Mouse (Mus musculus): ENCODE measurements at regions not wholly inside any gene's neighbourhood (a gene's known extent, or its start where the extent isn't known, plus 50 kb on each side); places are given as distances from the start of the nearest gene placed in this dataset.
A peak's percentile ranks its signal among the peaks of the same experiment; 100 is the strongest.

- Histone ChIP-seq H3K36me3 (no peaks in the 10 kb centered on the region), H3K27ac (no peak overlapping the region), H3K4me2 (replicated peaks) (no peak overlapping the region), H3K4me3 (no peak overlapping the region), H3K4me1 (0 out of 2 replicates have a peak, but pooled peaks cover 4% of the 10 kb centered on the region), H3K27me3 (no peaks in the 10 kb centered on the region), H3K9me3 (replicated peaks) (no peaks in the 10 kb centered on the region), H3K9ac (no peak overlapping the region)
- 86% methylated on average over 5 of the region's 5 CpGs for WGBS
- no peak for ATAC-seq (ENCODE audit: low FRiP score)
Observed at GRCm38 (mm10) chr1:92745284-92745683, 86.2 kb upstream of the Gpc1 start.

- H3K36me3 ChIP-seq: no peaks in the 10 kb centered on the region
- H3K27me3 ChIP-seq: no peaks in the 10 kb centered on the region
- ATAC-seq (ENCODE audit: low FRiP score): no peak
- no peak overlapping the region for H3K27ac ChIP-seq
- 0 out of 2 replicates have a peak, but pooled peaks cover 4% of the 10 kb centered on the region for H3K4me1 ChIP-seq
- H3K9me3 ChIP-seq (replicated peaks): no peaks in the 10 kb centered on the region
- H3K4me2 ChIP-seq (replicated peaks): no peak overlapping the region
- 73% methylated on average over 9 of the region's 9 CpGs for WGBS
- H3K4me3 ChIP-seq: no peak overlapping the region
- no peak overlapping the region for H3K9ac ChIP-seq
Observed at GRCm38 (mm10) chr1:92744528-92745241, 86.8 kb upstream of the Gpc1 start.

DNA sequence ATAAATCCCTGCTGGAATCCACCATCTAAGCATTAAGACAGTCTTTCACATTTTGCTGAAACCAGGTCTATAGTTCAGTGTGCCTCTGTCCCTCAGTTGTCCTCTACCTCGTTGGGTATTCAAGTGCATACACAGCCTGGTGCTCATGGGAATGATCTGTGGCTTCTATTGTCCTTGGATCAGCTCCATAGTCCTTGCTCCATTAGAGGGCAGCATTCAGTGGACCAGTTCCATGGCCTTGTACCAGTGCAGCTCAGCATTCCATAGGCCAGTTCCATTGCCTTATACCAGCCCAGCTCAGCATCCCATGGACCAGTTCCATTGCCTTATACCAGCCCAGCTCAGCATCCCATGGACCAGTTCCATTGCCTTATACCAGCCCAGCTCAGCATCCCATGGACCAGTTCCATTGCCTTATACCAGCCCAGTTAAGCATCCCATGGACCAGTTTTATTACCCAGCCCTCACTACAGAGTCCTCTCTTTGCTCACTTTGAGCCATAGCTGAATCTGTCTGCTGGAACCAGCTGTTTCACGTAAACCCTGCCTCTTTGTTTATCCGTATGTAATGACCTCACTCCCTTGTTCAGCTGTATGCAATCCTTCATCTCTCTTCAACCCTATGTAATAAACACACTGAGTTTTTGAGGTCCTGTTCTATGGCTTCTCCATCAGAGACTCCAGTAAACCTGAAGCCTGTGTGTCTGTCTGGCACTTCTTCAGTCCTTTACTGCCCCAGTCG lies 88.4 kb upstream of the Gpc1 start:
- Histone ChIP-seq H3K9me3 (replicated peaks) (no peaks in the 10 kb centered on the region), H3K4me3 (no peak overlapping the region), H3K4me1 (peaks cover 11% of the 10 kb centered on the region), H3K27me3 (peaks cover 3% of the 10 kb centered on the region; the same call in 1 of the 2 replicates), H3K9ac (no peak overlapping the region), H3K36me3 (no peaks in the 10 kb centered on the region), H3K27ac (no peak overlapping the region), H3K4me2 (replicated peaks) (no peak overlapping the region)
- ATAC-seq (ENCODE audit: low FRiP score): no peak
- WGBS: 76% methylated on average over 4 of the region's 4 CpGs

DNA sequence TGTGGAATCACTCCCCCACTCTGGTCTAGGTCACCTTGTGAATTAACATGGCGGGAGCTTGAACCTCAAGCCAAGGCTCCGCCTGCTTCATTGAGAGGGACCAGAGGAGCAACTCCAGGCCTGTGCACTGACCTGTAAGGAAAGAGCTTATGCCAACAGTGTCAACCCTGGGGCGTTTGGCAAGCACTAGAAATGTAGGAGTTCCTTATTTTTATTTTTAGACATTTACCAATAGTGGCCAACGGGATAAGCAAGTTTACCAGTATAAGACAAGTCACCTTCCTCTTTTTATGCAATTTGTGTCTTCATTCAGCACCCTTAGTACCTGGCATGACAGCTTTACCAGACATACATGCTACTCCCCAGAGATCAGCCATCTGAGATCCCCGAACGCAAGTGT lies 89.1 kb upstream of the Gpc1 start:
- Histone ChIP-seq H3K9ac (no peak overlapping the region), H3K27ac (no peak overlapping the region), H3K27me3 (peaks cover 3% of the 10 kb centered on the region; the same call in 1 of the 2 replicates), H3K9me3 (replicated peaks) (no peaks in the 10 kb centered on the region), H3K36me3 (no peaks in the 10 kb centered on the region), H3K4me1 (peaks cover 19% of the 10 kb centered on the region), H3K4me3 (no peak overlapping the region), H3K4me2 (replicated peaks) (no peak overlapping the region)
- 82% methylated on average over 6 of the region's 6 CpGs for WGBS
- ATAC-seq (ENCODE audit: low FRiP score): no peak

GRCm38 (mm10) chr1:92741047-92741446 lies 90.4 kb upstream of the Gpc1 start:
- Histone ChIP-seq H3K36me3 (no peaks in the 10 kb centered on the region), H3K4me3 (no peak overlapping the region), H3K4me2 (replicated peaks) (no peak overlapping the region), H3K9me3 (replicated peaks) (no peaks in the 10 kb centered on the region), H3K9ac (no peak overlapping the region), H3K4me1 (peaks cover 25% of the 10 kb centered on the region), H3K27me3 (peaks cover 3% of the 10 kb centered on the region; the same call in 1 of the 2 replicates), H3K27ac (no peak overlapping the region)
- ATAC-seq (ENCODE audit: low FRiP score): no peak
- WGBS: 89% methylated on average over 5 of the region's 5 CpGs

GRCm38 (mm10) chr1:92737600-92738197 lies 89.1 kb upstream of the Otos start:
- peak; percentile 78 for ATAC-seq (ENCODE audit: low FRiP score)
- Histone ChIP-seq H3K27me3 (peaks cover 3% of the 10 kb centered on the region; the same call in 1 of the 2 replicates), H3K4me3 (no peak overlapping the region), H3K9me3 (replicated peaks) (no peaks in the 10 kb centered on the region), H3K4me1 (peaks cover 31% of the 10 kb centered on the region), H3K36me3 (no peaks in the 10 kb centered on the region), H3K4me2 (replicated peaks) (no peak overlapping the region), H3K9ac (no peak overlapping the region), H3K27ac (no peak overlapping the region; the same call in 1 of the 2 replicates)
- 34% methylated on average over 11 of the region's 11 CpGs for WGBS

DNA sequence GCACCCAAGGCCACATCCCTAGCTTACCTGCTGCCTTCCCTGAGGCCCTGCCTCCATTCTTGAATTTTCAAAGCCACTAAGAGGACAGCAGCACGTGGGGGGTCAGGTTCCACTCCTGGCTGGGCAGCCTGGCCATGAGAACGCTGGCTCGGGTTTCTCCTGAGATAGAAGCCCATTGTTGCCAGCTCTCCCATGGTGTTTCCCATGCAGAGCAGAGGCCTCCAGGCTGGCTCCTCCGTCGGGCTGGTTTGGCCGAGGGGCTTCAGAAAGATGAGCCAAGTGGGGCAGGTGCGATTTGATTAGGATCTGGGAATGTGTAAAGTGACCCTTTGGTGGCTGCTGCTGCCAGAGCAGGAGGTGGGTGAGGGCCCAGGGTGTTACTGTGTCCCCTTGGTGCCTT lies 87.8 kb upstream of the Otos start:
- Histone ChIP-seq H3K27me3 (peaks cover 3% of the 10 kb centered on the region; the same call in 1 of the 2 replicates), H3K4me1 (peaks cover 31% of the 10 kb centered on the region), H3K9me3 (replicated peaks) (no peaks in the 10 kb centered on the region), H3K4me2 (replicated peaks) (no peak overlapping the region), H3K9ac (no peak overlapping the region), H3K36me3 (no peaks in the 10 kb centered on the region), H3K4me3 (no peak overlapping the region), H3K27ac (no peak overlapping the region)
- 55% methylated on average over 7 of the region's 7 CpGs for whole genome bisulfite sequencing
- ATAC-seq (ENCODE audit: low FRiP score): no peak

- Histone ChIP-seq H3K4me2 (replicated peaks) (no peak overlapping the region), H3K9me3 (replicated peaks) (no peaks in the 10 kb centered on the region), H3K4me1 (peaks cover 30% of the 10 kb centered on the region), H3K36me3 (no peaks in the 10 kb centered on the region), H3K27ac (no peak overlapping the region), H3K4me3 (no peak overlapping the region), H3K9ac (no peak overlapping the region), H3K27me3 (peaks cover 3% of the 10 kb centered on the region; the same call in 1 of the 2 replicates)
- WGBS: 43% methylated on average over 8 of the region's 8 CpGs
- no peak for ATAC-seq (ENCODE audit: low FRiP score)
Observed at GRCm38 (mm10) chr1:92733732-92734131, 85.1 kb upstream of the Otos start.

DNA sequence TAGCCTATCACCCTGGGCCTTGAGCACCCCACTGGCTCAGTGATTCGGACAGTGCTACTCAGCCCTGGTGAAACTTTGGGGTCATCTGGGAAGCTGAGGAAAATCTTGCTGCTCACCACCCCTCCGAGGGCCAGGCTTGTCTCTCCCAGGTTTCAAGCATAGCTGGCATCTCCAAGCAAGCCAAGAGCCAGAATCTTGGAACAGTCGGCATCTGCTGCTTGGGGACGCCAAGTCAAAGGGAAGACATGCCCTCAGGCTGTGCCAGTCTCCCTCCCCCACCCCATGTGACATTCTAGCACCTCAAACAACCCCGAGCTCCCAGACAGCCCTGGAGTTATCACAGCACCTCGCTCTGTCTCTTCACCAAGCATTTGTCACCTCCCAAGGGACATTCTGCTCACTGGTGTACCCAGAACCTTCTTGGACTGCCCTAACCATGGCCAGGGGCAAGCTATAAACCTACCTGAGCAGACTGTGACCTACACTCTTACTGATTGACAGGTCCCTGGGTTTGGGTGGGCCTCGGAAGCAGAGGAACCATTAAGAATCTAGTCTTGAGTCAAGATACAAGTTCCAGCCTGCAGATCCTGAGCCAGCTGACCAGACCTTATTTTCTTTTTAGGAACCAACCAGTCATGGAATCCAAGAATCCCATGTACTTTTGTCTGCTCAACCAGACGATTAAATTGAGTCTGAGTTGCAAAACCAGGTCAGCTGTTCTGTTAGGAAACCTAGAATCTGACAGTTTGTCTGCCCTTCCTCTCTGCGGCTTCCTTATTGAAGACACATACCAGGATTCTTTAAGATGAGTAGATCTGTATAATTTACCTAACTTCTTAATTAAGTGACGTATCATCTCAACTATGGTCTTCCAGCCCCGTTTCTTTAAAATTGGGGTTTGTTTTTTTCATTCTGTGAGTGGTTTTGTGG lies 83.0 kb upstream of the Otos start:
- no peaks in the 10 kb centered on the region for H3K27me3 ChIP-seq
- WGBS: 89% methylated on average over 11 of the region's 11 CpGs

GRCm38 (mm10) chr1:92730576-92730975 lies 81.9 kb upstream of the Otos start:
- no peak overlapping the region for H3K27ac ChIP-seq
- no peak overlapping the region for H3K4me3 ChIP-seq
- no peak overlapping the region for H3K4me2 ChIP-seq (replicated peaks)
- H3K36me3 ChIP-seq: no peaks in the 10 kb centered on the region
- WGBS: 71% methylated on average over 6 of the region's 6 CpGs
- no peak overlapping the region for H3K9ac ChIP-seq
- H3K4me1 ChIP-seq: peaks cover 9% of the 10 kb centered on the region
- no peaks in the 10 kb centered on the region for H3K27me3 ChIP-seq
- ATAC-seq (ENCODE audit: low FRiP score): no peak
- H3K9me3 ChIP-seq (replicated peaks): no peaks in the 10 kb centered on the region

More for the DNA sequence above, 83.0 kb upstream of the Otos start:
- no peak overlapping the region for H3K27ac ChIP-seq
- peaks cover 13% of the 10 kb centered on the region for H3K4me1 ChIP-seq
- no peak overlapping the region for H3K4me2 ChIP-seq (replicated peaks)
- H3K36me3 ChIP-seq: no peaks in the 10 kb centered on the region
- no peaks in the 10 kb centered on the region for H3K9me3 ChIP-seq (replicated peaks)
- no peak overlapping the region for H3K4me3 ChIP-seq
- no peak for ATAC-seq (ENCODE audit: low FRiP score)
- H3K9ac ChIP-seq: no peak overlapping the region

- no peak overlapping the region for H3K4me3 ChIP-seq
- H3K27me3 ChIP-seq: no peaks in the 10 kb centered on the region
- no peaks in the 10 kb centered on the region for H3K36me3 ChIP-seq
- no peak for ATAC-seq (ENCODE audit: low FRiP score)
- H3K27ac ChIP-seq: no peak overlapping the region
- WGBS: 74% methylated on average over 4 of the region's 4 CpGs
- no peak overlapping the region for H3K9ac ChIP-seq
- no peaks in the 10 kb centered on the region for H3K9me3 ChIP-seq (replicated peaks)
- H3K4me2 ChIP-seq (replicated peaks): no peak overlapping the region
- H3K4me1 ChIP-seq: no peaks in the 10 kb centered on the region
Observed at GRCm38 (mm10) chr1:92727961-92728360, 79.3 kb upstream of the Otos start.

GRCm38 (mm10) chr1:92727371-92727770 lies 78.7 kb upstream of the Otos start:
- no peak for ATAC-seq (ENCODE audit: low FRiP score)
- Histone ChIP-seq H3K36me3 (no peaks in the 10 kb centered on the region), H3K4me1 (no peaks in the 10 kb centered on the region), H3K9me3 (replicated peaks) (no peaks in the 10 kb centered on the region), H3K4me3 (no peak overlapping the region), H3K9ac (no peak overlapping the region), H3K27me3 (no peaks in the 10 kb centered on the region), H3K4me2 (replicated peaks) (no peak overlapping the region), H3K27ac (no peak overlapping the region)
- WGBS: 58% methylated on average over 6 of the region's 6 CpGs

Measured in hindbrain, embryonic 12.5 days (tissue).